Mouse (Mus musculus) lung, postnatal 36 days (tissue): ENCODE measurements around the gene Kcnq5.
A peak's percentile ranks its signal among the peaks of the same experiment; 100 is the strongest.

Experiments
- DNase-seq: peaks from one replicate; pipeline ENCODE4 v3.0.0; 2022; ENCODE audit warnings: mixed read lengths

Gene Kcnq5

GRCm38 (mm10) chr1:21961251-21962082 is at the start of gene Kcnq5:
Kcnq5 (minus strand) TSS chr1:21961942.
- DNase-seq: peak; percentile 41

GRCm38 (mm10) chr1:21979755-21980154 is 18.0 kb upstream of the Kcnq5 start:
- peak; percentile 3 for DNase-seq

- no peak for DNase-seq
Observed at GRCm38 (mm10) chr1:21979292-21979691, 17.6 kb upstream of the Kcnq5 start.

DNA sequence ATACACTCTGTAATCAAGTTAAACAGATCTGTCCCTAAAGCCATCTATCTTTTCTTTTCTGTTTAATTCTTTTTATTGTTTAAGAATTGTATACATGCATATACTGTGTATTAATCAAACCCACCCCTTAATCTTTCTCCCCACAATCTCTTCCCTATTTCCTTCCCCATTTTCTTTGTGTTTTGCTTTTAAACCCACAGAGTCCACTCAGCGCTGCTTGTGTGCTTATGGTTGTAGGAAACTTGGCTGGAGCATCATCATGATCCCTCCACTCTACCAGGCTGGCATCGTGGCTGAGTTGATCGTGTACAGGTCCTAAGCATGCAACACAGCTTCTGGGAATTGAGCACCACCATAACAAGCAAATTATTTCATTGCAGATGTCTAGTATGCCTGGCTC is 12.3 kb upstream of the Kcnq5 start:
- no peak for DNase-seq

- no peak for DNase-seq
Observed at GRCm38 (mm10) chr1:21967139-21967538, 5.4 kb upstream of the Kcnq5 start.

GRCm38 (mm10) chr1:21962896-21963864 is 1.4 kb upstream of the Kcnq5 start:
- DNase-seq: peak; percentile 9

GRCm38 (mm10) chr1:21962083-21962471 is 335 bp upstream of the Kcnq5 start:
- peak; percentile 8 for DNase-seq

DNA sequence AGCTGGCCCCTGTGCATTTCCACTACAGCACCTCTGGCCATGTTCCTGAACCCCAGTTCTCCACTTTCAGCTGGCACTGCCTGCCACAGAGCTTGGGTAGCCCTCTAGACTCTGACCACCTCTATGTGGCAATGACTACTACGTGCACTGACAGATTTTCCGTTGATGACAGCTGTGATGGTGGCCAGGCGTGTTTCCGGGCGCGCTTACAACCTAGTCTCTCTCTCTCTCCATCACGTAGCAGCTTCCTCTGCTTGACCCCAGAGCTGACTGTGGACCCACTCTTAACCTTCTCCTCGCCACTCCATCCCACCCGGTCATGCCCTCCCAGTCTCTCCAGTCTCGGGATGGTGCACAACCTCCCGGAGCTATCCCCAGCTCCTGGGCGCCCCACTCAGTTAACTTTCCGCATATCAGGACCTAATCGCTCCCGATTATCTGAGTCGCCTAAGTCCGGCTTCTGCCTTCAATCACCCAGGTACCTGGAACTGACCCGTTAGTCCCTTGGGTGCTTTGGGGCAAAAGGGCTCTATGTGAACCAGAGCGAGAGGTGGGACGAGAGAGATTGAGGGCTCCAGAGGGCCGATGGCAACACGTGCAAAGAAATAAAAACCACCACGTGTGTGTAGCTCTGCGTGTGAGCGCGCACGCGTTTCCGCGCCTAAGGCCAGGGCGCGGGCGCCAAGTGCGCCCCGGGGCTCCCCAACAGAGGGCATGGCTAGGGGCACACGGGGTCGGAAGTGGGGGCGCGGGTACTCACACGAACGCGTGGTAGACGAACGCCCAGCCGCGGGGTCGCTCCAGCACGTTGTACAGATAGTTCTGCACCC is 1.1 kb downstream of the Kcnq5 start:
- DNase-seq: peak; percentile 16

GRCm38 (mm10) chr1:21959648-21960285 is 2.0 kb downstream of the Kcnq5 start:
- DNase-seq: no peak

DNA sequence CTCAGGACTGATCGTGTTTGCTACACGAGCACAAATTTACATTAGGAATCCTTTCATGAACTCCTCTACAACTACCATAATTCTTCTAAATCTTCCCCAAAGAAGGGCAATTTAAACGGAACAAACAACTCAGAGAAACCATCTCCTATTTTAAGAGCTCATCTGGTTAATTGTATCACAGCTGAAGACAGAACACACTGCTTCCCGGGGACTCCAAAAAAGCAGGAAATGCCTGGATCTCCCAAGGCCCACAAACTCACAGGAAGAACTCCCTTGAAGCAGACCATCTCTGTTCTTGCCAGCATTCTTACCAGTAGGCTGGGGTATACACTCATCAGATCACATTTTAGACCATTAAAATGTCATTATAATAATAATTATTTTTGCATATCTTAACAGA is 3.7 kb downstream of the Kcnq5 start:
- DNase-seq: no peak

- DNase-seq: no peak
Observed at GRCm38 (mm10) chr1:21940831-21941230, 20.9 kb downstream of the Kcnq5 start.

- no peak for DNase-seq
Observed at GRCm38 (mm10) chr1:21927182-21927581, 34.6 kb downstream of the Kcnq5 start.

DNA sequence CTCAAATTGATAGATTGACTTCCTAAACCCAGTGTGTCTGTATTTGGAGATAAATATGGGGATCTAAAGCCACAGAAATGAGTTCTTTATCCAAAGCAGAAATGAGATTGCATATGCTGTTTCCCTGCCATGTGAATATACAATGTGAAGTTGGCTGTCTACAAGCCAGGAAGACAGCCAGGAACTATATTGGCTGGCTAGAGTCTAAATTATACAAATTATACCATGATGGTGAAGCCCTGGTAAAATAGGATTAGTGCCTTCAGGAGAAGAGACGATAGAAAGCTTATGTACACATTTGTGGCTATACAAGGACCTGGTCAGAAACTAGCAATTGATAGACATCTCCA is 38.5 kb downstream of the Kcnq5 start:
- DNase-seq: no peak

DNA sequence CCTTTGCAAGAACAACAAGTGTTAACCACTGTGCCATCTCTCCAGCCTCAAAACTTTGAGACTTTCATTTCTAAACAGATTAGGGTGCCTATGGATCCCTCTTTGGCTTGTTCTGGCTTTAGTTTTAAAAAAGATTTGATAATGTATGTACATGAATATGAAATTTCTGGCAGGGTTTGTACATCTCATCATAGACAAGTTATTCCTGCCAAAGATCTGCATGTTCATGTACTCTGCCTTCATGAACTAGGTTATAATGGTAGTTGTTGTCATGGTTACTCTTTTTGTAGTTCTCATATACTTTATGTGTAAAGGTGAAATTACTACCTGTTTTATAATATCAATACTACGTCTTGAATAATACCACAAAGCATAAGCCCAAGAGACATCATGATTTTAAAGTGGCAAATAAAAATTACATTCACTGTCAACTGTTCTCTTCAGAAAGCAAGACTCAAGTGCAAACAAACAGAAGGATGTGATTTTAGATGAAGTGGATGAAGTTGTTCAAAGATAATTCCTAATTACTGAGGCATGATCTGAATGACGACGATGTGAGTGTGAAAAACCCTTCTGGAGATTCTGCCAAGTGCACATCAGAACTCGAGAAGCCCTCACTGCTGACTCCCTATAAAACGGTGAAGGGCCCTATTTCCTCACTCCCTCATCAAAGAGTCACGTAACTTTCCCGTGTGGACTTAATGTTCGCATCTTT is 39.0 kb downstream of the Kcnq5 start:
- no peak for DNase-seq

GRCm38 (mm10) chr1:21919276-21919675 is 42.5 kb downstream of the Kcnq5 start:
- DNase-seq: no peak

GRCm38 (mm10) chr1:21896067-21896719 is 65.5 kb downstream of the Kcnq5 start:
- DNase-seq: no peak

DNA sequence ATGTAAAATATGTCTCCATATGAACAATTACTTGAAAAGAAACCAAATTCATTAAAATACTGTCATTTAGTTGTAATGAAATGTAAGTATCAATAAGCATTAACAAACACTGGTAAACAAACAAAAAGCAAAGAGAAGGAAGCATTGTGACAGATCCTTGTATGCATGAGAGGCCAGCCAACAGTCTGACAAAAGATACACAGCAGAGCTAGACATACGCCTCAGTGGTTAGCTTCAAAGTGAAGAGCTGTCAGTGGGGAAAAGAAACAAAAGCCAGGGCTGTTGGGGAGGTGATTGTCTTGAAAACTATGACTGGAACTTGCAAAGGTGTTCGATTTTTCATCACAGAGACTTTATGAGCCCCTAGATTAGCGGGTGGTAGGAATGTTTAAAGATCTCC is 78.0 kb downstream of the Kcnq5 start:
- DNase-seq: no peak

GRCm38 (mm10) chr1:21870889-21871288 is 90.9 kb downstream of the Kcnq5 start:
- DNase-seq: no peak

DNA sequence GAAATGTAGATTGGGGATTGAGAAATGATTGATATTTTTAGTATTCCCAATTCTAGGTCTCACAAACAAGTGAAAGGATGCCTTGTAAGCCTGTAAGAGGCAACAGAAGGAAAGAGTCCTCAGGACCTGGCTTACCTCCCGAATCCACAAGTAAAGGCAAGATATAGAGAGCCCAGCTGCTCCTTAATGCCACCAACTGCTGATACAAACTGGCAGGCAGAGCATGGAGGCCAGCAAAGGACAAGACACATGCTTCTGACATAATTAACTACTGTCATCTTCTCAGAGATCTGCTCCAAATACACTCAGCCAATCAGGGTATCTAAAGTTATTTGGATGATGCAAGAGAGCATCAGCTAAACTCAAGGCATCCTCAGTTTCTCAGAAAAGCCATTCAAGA is 93.3 kb downstream of the Kcnq5 start:
- DNase-seq: no peak

DNA sequence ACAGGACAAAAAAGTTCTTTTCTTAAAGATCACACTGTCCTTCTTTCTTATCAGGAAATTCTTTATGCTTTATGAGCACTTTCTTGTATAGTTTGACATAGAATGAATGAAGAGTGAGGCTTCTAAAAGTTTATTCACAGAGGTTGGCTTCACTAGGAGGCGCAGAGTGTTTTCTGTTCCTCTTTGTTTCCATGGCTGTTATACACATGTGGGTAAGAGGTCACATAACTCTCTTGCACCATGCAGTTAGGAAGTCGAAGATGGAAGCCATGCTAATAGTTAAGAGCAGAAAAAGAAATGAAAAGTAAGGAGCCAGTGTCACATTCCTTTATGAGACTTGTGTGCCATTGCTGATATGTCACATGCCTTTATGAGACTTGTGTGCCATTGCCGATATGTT is 105.3 kb downstream of the Kcnq5 start:
- no peak for DNase-seq

DNA sequence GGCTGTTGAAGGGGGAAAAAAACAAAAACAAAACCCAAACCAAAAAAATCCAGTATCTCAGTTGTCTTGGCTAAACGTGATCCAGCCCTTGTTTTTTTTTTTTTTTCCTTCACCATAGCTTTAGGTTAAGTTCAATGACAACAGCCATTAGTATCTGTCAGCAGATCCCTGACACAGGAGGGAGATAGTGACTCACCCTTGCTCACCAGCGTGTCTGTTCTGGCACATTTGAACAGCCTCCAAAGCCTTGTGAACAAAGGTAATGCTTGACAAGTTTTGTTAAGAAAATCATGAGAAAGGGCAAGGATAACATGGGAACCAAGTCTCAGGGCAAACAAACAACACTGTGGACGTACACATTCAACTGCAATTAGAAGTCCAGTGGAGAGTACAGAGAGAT is 123.2 kb downstream of the Kcnq5 start:
- DNase-seq: no peak
